In genomic region chr5:121592064-121592815, GRCm38 (mm10) we compare ENCODE assay signal across 7 mouse cellular contexts. TPM values are rescaled to one million over a fixed set of nuclear protein-coding genes. Genes with fewer than 3 reads are reported as not detected.
DNase-seq lines count a peak whose midpoint lies in the region; ATAC-seq and TF ChIP-seq lines count a peak whose summit lies in the region.

No protein-coding gene starts in this region.

- H3K9ac ChIP-seq in ES-E14 (ENCODE audit: insufficient read depth, low read depth, low read length, poor library complexity, severe bottlenecking), result peak overlapping the region; percentile 85; the same call in 1 of the 2 replicates
- no peak overlapping the region for H3K9ac ChIP-seq in forebrain, postnatal 0 days
- peak overlapping the region; percentile 77; the same call in 1 of the 2 replicates for H3K9ac ChIP-seq in liver, embryonic 16.5 days (ENCODE audit: low read depth, low read length)

- H3K9me3 ChIP-seq in ES-E14 (ENCODE audit: control insufficient read depth, insufficient read depth, low read depth, low read length), result no peaks in the 10 kb centered on the region
- no peaks in the 10 kb centered on the region for H3K9me3 ChIP-seq in forebrain, postnatal 0 days (ENCODE audit: low read length)
- H3K9me3 ChIP-seq in liver, embryonic 16.5 days (replicated peaks; ENCODE audit: control insufficient read depth, low read length), result no peaks in the 10 kb centered on the region

- TF ChIP-seq CTCF in C2C12 (IDR thresholded peaks at IDR 0.05; ENCODE audit: control insufficient read depth, insufficient read depth, insufficient read length), result no peak
- TF ChIP-seq CTCF in forebrain, postnatal 0 days (IDR thresholded peaks at IDR 0.05; ENCODE audit: low read depth), result no peak

- H3K4me2 ChIP-seq in forebrain, postnatal 0 days (ENCODE audit: low read depth), result peak overlapping the region; percentile 99
- H3K4me2 ChIP-seq in liver, embryonic 16.5 days (ENCODE audit: low read depth, low read length), result peak overlapping the region; percentile 98

- WGBS in forebrain, postnatal 0 days, result 61% methylated on average over 11 of the region's 11 CpGs
- 49% methylated on average over 11 of the region's 11 CpGs for WGBS in liver, embryonic 16.5 days (ENCODE audit: insufficient replicate concordance)

- no peak for DNase-seq in ES-E14 (ENCODE audit: low read depth, low spot score)
- DNase-seq in forebrain, postnatal 0 days, result no peak
- no peak for DNase-seq in cerebellum, postnatal 14 days
- no peak for DNase-seq in embryo, embryonic 10 days (ENCODE audit: low spot score)
- no peak for DNase-seq in left cerebral cortex, postnatal 10 days (ENCODE audit: extremely low spot score in 1 of 2, low spot score in 2 of 2)

- H3K79me3 ChIP-seq in C2C12 (ENCODE audit: low read depth), result peaks cover 41% of the 10 kb centered on the region

- peak overlapping the region; percentile 3 for H3ac ChIP-seq in C2C12 (ENCODE audit: control insufficient read depth, insufficient read length, low read depth)

- in situ Hi-C loops in ES-E14 (cut with MboI; ENCODE audit: low sequenced_read_pairs in 2 of 2, unreplicated experiment in 2 of 2), result no loop called here

- no peaks in the 10 kb centered on the region for H3K27me3 ChIP-seq in C2C12 (ENCODE audit: control insufficient read depth, insufficient read depth, insufficient read length)
- H3K27me3 ChIP-seq in forebrain, postnatal 0 days (ENCODE audit: insufficient read depth, low read length), result no peaks in the 10 kb centered on the region
- H3K27me3 ChIP-seq in liver, embryonic 16.5 days (ENCODE audit: control insufficient read depth, insufficient read depth, low read depth, low read length), result no peaks in the 10 kb centered on the region

- peaks cover 62% of the 10 kb centered on the region for H3K79me2 ChIP-seq in C2C12 (ENCODE audit: control insufficient read depth, insufficient read depth)

- no peak overlapping the region for H3K27ac ChIP-seq in ES-E14 (ENCODE audit: insufficient read depth, low read depth, low read length, poor library complexity, severe bottlenecking)
- H3K27ac ChIP-seq in forebrain, postnatal 0 days (ENCODE audit: low read depth, low read length), result no peak overlapping the region
- H3K27ac ChIP-seq in liver, embryonic 16.5 days (ENCODE audit: low read length), result peak overlapping the region; percentile 73

- no peak for ATAC-seq in forebrain, postnatal 0 days
- ATAC-seq in liver, embryonic 16.5 days (ENCODE audit: low read depth), result no peak

- peak overlapping the region; percentile 63 for H3K4me3 ChIP-seq in C2C12 (ENCODE audit: insufficient read depth, poor library complexity, severe bottlenecking)
- peak overlapping the region; percentile 73 to 78 for H3K4me3 ChIP-seq in ES-E14 (ENCODE audit: insufficient read depth in 1 of 2, low read depth in 1 of 2, low read length in 2 of 2, poor library complexity in 1 of 2, severe bottlenecking in 1 of 2)
- peak overlapping the region; percentile 57; the same call in 1 of the 2 replicates for H3K4me3 ChIP-seq in forebrain, postnatal 0 days (ENCODE audit: low read depth, low read length)
- peak overlapping the region; percentile 76 for H3K4me3 ChIP-seq in liver, embryonic 16.5 days (ENCODE audit: low read depth, low read length)

- H3K4me1 ChIP-seq in ES-E14 (ENCODE audit: control insufficient read depth in 2 of 2, insufficient read depth in 2 of 2, low read length in 2 of 2, poor library complexity in 1 of 2), result peaks cover 5 to 10% of the 10 kb centered on the region in 2 experiments; a peak in 2 of 4 replicates
- no peaks in the 10 kb centered on the region for H3K4me1 ChIP-seq in forebrain, postnatal 0 days (ENCODE audit: insufficient read depth)
- peaks cover 47% of the 10 kb centered on the region for H3K4me1 ChIP-seq in liver, embryonic 16.5 days (ENCODE audit: control insufficient read depth, low read depth, low read length)

- peaks cover 11% of the 10 kb centered on the region for H3K36me3 ChIP-seq in C2C12 (ENCODE audit: control insufficient read depth, insufficient read depth)
- H3K36me3 ChIP-seq in ES-E14 (ENCODE audit: control insufficient read depth, insufficient read depth, low read length, poor library complexity, severe bottlenecking), result peaks cover 2% of the 10 kb centered on the region; the same call in 1 of the 2 replicates
- no peaks in the 10 kb centered on the region for H3K36me3 ChIP-seq in forebrain, postnatal 0 days (ENCODE audit: insufficient read depth)
- no peaks in the 10 kb centered on the region for H3K36me3 ChIP-seq in liver, embryonic 16.5 days (ENCODE audit: control insufficient read depth, insufficient read depth)

- intact Hi-C loops in left cerebral cortex, postnatal 10 days (cut with DNase I), result no loop called here

TF ChIP-seq in C2C12, 6 proteins besides CTCF, POLR2A, EP300 and RAD21:
- TF ChIP-seq FOSL1 (IDR thresholded peaks at IDR 0.05; ENCODE audit: insufficient read depth, low read length, poor library complexity, severe bottlenecking) (no peak), USF1 (IDR thresholded peaks at IDR 0.05; ENCODE audit: low read depth) (no peak), MAX (IDR thresholded peaks at IDR 0.05) (no peak), MYOD1 (IDR thresholded peaks at IDR 0.05; ENCODE audit: control insufficient read depth, insufficient read length, low read depth) (no peak), MYOG (IDR thresholded peaks at IDR 0.05; ENCODE audit: control insufficient read depth, extremely low read depth, insufficient read length) (no peak), CEBPB (IDR thresholded peaks at IDR 0.05; ENCODE audit: low read depth) (no peak)

TF ChIP-seq in ES-E14, 5 proteins besides CTCF, POLR2A, EP300 and RAD21:
- TF ChIP-seq ZNF384 (IDR thresholded peaks at IDR 0.05; ENCODE audit: low read depth, low read length) (no peak), HCFC1 (IDR thresholded peaks at IDR 0.05; ENCODE audit: borderline replicate concordance, insufficient read depth, low read length) (no peak), MAFK (IDR thresholded peaks at IDR 0.05; ENCODE audit: insufficient read depth, low read depth, low read length) (no peak), CHD2 (IDR thresholded peaks at IDR 0.05; ENCODE audit: low read depth, low read length) (no peak), ZC3H11A (IDR thresholded peaks at IDR 0.05; ENCODE audit: borderline replicate concordance, low read depth, low read length) (no peak)

RNA-seq across cellular contexts. Expression of gene Aldh2, which starts 1.4 kb away (rescaled TPM):
- 225 TPM for polyA plus RNA-seq in C2C12 (2012; fragmentation: generic; extraction: Trizol)
- 157 and 238 TPM in 2 replicates for total RNA-seq in ES-E14 (2012; rRNA removed)
- 68.1 and 77.2 TPM in 2 replicates for total RNA-seq in forebrain, postnatal 0 days (2014; rRNA removed)
- 89.0 and 115 TPM in 2 replicates for polyA plus RNA-seq in forebrain, postnatal 0 days (2015; fragmentation: Nextera tagmentation; extraction: Ambion mirVana)
- 216 and 250 TPM in 2 replicates for polyA plus RNA-seq in liver, embryonic 16.5 days (2015; fragmentation: Nextera tagmentation; extraction: Ambion mirVana)
- 10 to 100 TPM; 71.5 to 72.7 TPM for total RNA-seq in left cerebral cortex, postnatal 10 days (2021)

RNA-seq across cellular contexts. Expression of gene Acad12, which starts 26.5 kb away (rescaled TPM):
- 0.77 TPM for polyA plus RNA-seq in C2C12 (2012; fragmentation: generic; extraction: Trizol)
- total RNA-seq in ES-E14 (2012; rRNA removed), result 6.0 and 8.3 TPM in 2 replicates
- 1.4 and 2.1 TPM in 2 replicates for total RNA-seq in forebrain, postnatal 0 days (2014; rRNA removed)
- polyA plus RNA-seq in forebrain, postnatal 0 days (2015; fragmentation: Nextera tagmentation; extraction: Ambion mirVana), result 0.96 and 1.2 TPM in 2 replicates
- polyA plus RNA-seq in liver, embryonic 16.5 days (2015; fragmentation: Nextera tagmentation; extraction: Ambion mirVana), result 1.8 and 2.1 TPM in 2 replicates
- total RNA-seq in left cerebral cortex, postnatal 10 days (2021), result 1 to 10 TPM; 4.0 to 5.4 TPM

RNA-seq across cellular contexts. Expression of gene Mapkapk5, which starts 46.5 kb away (rescaled TPM):
- 68.7 TPM for polyA plus RNA-seq in C2C12 (2012; fragmentation: generic; extraction: Trizol)
- total RNA-seq in ES-E14 (2012; rRNA removed), result 94.3 and 111 TPM in 2 replicates
- total RNA-seq in forebrain, postnatal 0 days (2014; rRNA removed), result 83.1 and 99.3 TPM in 2 replicates
- polyA plus RNA-seq in forebrain, postnatal 0 days (2015; fragmentation: Nextera tagmentation; extraction: Ambion mirVana), result 47.5 and 50.1 TPM in 2 replicates
- polyA plus RNA-seq in liver, embryonic 16.5 days (2015; fragmentation: Nextera tagmentation; extraction: Ambion mirVana), result 19.2 and 21.3 TPM in 2 replicates
- total RNA-seq in left cerebral cortex, postnatal 10 days (2021), result 10 to 100 TPM; 78.6 to 79.8 TPM

RNA-seq across cellular contexts. Expression of gene Adam1a, which starts 47.0 kb away (rescaled TPM):
- polyA plus RNA-seq in C2C12 (2012; fragmentation: generic; extraction: Trizol), result 0.99 TPM
- 6.1 and 6.3 TPM in 2 replicates for total RNA-seq in ES-E14 (2012; rRNA removed)
- total RNA-seq in forebrain, postnatal 0 days (2014; rRNA removed), result 16.2 and 20.1 TPM in 2 replicates
- 0.55 and 1.3 TPM in 2 replicates for polyA plus RNA-seq in forebrain, postnatal 0 days (2015; fragmentation: Nextera tagmentation; extraction: Ambion mirVana)
- 0.29 and 0.30 TPM in 2 replicates for polyA plus RNA-seq in liver, embryonic 16.5 days (2015; fragmentation: Nextera tagmentation; extraction: Ambion mirVana)
- 1 to 10 TPM; 8.1 to 8.2 TPM for total RNA-seq in left cerebral cortex, postnatal 10 days (2021)

RNA-seq across cellular contexts. Expression of gene Gm42878, which starts 47.0 kb away (rescaled TPM):
- polyA plus RNA-seq in C2C12 (2012; fragmentation: generic; extraction: Trizol), result not detected
- total RNA-seq in ES-E14 (2012; rRNA removed), result not detected in 2 replicates
- total RNA-seq in forebrain, postnatal 0 days (2014; rRNA removed), result 0.24 and 0.31 TPM in 2 replicates
- polyA plus RNA-seq in forebrain, postnatal 0 days (2015; fragmentation: Nextera tagmentation; extraction: Ambion mirVana), result 0.43 TPM in 1 of 2 replicates, not detected in the other
- not detected in 2 replicates for polyA plus RNA-seq in liver, embryonic 16.5 days (2015; fragmentation: Nextera tagmentation; extraction: Ambion mirVana)
- not detected for total RNA-seq in left cerebral cortex, postnatal 10 days (2021)
